Mouse (Mus musculus): ENCODE data around the gene Adipor2.
"Not testable (repeated sequence)": the region's sequence is repeated elsewhere in the genome, so short reads cannot be mapped to it uniquely, and the experiment has no call there.

Adipor2 gene

GRCm38 (mm10) chr6:119417354-119417753, at the start of gene Adipor2:
TSS of gene Adipor2 (minus strand) at chr6:119417704.
- DNase-seq (ENCODE audit: extremely low spot score, low read depth, low spot score) = no peak

DNA sequence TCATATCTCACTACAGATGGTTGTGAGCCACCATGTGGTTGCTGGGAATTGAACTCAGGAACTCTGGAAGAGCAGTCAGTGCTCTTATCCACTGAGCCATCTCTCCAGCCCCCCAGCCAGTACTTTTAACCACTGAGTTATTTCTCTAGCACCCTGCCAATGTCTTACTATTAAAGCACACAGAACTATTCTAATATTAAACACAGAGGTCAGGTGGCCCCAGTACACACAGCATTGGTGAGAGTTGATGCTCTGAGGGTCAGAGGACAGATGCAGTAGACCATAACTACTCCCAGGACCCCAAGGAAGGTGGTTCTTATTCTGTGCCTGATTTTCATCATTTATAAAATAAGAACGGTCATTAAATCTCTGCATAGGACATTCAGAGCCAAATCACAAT, 48.7 kb upstream of the Adipor2 start:
- DNase-seq (ENCODE audit: extremely low spot score, low read depth, low spot score) = no peak

- no peak for DNase-seq (ENCODE audit: extremely low spot score, low read depth, low spot score)
Measured at GRCm38 (mm10) chr6:119460391-119460790, 42.9 kb upstream of the Adipor2 start.

DNA sequence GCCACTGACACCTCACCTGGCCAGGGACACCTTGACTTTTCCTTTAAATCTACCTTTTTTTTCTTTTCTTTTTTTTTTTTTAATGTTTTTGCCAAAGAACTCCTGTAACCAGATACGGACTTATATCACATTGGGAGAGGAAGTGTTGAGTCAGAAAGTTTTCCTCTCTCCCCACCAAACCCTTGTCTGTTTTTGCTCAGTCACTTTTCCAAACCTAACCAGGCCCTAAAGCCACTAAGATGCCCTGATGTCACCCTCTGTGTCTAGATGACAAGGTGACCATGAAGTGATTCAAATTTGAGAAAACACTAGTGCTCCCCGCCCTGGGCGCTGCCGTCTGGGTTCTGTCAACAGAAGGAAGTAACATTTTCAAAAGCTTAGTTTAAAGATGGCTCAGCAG, 41.5 kb upstream of the Adipor2 start:
- DNase-seq (ENCODE audit: extremely low spot score, low read depth, low spot score) = no peak

- no peak for DNase-seq (ENCODE audit: extremely low spot score, low read depth, low spot score)
Measured at GRCm38 (mm10) chr6:119458166-119458565, 40.7 kb upstream of the Adipor2 start.

GRCm38 (mm10) chr6:119451981-119452499, 34.5 kb upstream of the Adipor2 start:
- DNase-seq (ENCODE audit: extremely low spot score, low read depth, low spot score) = no peak

DNA sequence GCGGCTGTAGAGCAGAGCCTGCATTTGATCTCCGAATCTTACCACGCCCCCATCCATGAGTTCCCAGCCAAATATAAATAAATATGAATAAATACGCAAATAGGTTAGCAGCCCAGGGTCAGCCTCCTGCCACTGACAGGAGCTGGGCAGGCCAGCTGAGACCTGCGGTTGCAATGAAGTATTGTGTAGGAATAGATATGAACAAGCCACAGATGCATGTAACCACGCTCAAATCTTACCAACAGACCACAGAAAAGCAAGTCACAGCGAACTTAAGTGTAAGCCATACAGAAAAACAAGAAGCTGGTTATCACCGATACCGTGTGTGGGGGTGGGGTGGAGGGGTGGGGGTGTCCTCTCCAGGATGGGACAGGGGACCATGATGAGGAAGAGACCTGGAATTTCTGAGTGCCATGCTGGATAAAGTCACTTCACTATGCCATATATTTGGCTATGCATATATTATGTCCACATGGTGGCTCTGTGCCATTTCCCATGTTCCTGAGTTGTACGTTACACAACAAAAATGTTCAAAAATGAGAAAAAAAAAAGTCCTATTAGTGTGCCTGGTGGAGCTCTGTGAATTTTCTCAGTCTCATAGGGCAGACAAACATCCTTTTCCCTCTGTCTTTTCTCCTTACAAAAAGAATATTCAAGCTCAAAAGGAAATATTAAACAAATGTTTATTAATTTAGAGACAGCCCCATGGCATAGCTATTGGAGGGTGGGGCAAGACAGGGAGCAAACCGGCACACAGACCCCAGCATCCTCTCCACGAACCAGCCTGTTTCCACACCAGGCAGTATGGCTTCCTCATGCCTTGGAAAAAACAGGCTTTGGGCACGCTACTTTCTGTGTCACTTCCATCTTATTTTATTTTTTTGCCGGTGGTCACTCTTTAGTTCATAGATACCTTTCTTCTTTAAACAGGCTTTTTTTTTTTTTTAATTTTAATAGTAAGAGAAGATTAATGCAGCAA, 33.8 kb upstream of the Adipor2 start:
- DNase-seq (ENCODE audit: extremely low spot score, low read depth, low spot score) = no peak

GRCm38 (mm10) chr6:119449060-119449499, 31.6 kb upstream of the Adipor2 start:
- DNase-seq (ENCODE audit: extremely low spot score, low read depth, low spot score) = no peak

- no peak for DNase-seq (ENCODE audit: extremely low spot score, low read depth, low spot score)
Measured at GRCm38 (mm10) chr6:119448321-119449059, 31.0 kb upstream of the Adipor2 start.

DNA sequence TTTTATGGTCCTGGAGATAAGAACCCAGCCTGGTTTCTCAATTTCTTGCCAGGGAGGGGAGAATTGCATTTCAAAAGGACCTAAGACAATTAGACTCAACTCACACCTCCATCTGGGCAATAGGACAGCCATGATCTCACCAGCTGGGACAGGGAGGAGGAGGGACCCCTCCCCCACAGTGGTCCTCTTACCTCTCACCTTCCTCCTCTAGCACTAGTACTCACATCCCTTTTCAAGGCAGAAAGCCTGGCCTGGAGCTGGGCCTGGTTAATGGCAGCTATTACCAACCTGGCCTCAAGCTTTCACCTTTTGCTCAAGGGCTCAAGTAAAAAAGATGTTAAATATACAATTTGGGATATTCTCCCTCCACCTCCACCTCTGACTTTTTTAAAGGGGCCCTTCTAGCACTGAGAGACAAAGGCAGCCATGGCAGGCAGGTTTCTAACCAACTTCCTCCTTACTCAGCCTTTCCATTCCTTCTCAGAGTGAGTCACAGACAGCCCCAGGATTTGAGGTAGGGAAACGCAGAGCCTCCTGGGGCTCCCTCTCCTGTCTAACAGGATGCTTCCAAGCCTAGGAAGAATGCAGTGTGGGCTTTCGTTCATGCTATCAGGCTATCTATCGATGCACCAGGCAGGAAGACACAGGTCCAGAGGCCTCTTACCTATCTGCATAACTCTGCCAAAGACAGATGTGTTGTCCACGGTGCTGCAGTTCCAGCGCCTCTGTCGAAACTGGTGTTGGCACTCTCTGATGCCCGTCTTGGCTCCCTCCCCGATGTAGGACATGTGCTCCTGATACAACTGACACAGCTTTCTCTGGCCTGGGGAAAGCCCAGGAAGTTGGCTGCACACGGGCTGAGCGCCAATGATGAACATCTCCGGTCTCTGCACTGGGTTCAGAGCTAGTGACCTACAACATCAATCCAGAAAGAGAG, 28.4 kb upstream of the Adipor2 start:
- DNase-seq (ENCODE audit: extremely low spot score, low read depth, low spot score) = no peak

- DNase-seq (ENCODE audit: extremely low spot score, low read depth, low spot score) = peak; percentile 73
Measured at GRCm38 (mm10) chr6:119443742-119444645, 26.5 kb upstream of the Adipor2 start.

GRCm38 (mm10) chr6:119442729-119443128, 25.2 kb upstream of the Adipor2 start:
- DNase-seq (ENCODE audit: extremely low spot score, low read depth, low spot score) = not testable (repeated sequence)

GRCm38 (mm10) chr6:119437894-119438761, 20.6 kb upstream of the Adipor2 start:
- no peak for DNase-seq (ENCODE audit: extremely low spot score, low read depth, low spot score)

GRCm38 (mm10) chr6:119434394-119434793, 16.9 kb upstream of the Adipor2 start:
- no peak for DNase-seq (ENCODE audit: extremely low spot score, low read depth, low spot score)

- DNase-seq (ENCODE audit: extremely low spot score, low read depth, low spot score) = no peak
Measured at GRCm38 (mm10) chr6:119431751-119432324, 14.3 kb upstream of the Adipor2 start.

DNA sequence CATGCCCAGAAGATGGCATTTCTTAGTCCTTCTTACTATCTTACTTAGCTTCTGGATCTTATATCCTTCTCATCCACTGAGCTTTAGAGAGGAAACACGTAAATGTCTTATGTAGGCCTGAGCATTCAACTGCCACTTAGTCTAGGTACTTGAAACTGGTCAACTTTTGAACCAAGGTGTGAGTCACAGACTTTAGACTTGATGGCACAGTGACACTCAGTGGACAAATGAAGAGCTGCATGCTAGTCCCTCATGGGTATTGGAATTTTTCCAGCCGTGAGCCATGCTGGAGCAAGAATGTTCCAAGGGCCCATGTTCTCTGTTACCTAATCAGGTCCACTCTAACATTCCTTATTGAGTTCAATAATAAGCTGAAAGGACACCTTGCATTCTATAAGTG, 13.0 kb upstream of the Adipor2 start:
- DNase-seq (ENCODE audit: extremely low spot score, low read depth, low spot score) = no peak

- DNase-seq (ENCODE audit: extremely low spot score, low read depth, low spot score) = no peak
Measured at GRCm38 (mm10) chr6:119429311-119429710, 11.8 kb upstream of the Adipor2 start.

GRCm38 (mm10) chr6:119428611-119429010, 11.1 kb upstream of the Adipor2 start:
- no peak for DNase-seq (ENCODE audit: extremely low spot score, low read depth, low spot score)
